Mouse (Mus musculus) limb, embryonic 14.5 days (tissue): Measurements from ENCODE around the gene Srms. TPM values are rescaled to one million over a fixed set of nuclear protein-coding genes. Genes with fewer than 3 reads are reported as not detected.
A peak's percentile ranks its signal among the peaks of the same experiment; 100 is the strongest.

Experiments used
- ATAC-seq: fragments of 200-750 bp; cut with Nextera tagmentation; 2 replicates; pipeline ENCODE4 v1.8.0; 2017; ENCODE audit warnings: low read depth, moderate number of reproducible peaks, moderate TSS enrichment; ENCODE audit not compliant: low FRiP score
- DNase-seq: peaks from one replicate; pipeline ENCODE4 v3.0.0-alpha.2; 2015; ENCODE audit warnings: low spot score
- H3K27ac ChIP-seq: fragments of 300-500 bp; sonication (generic); replicated peaks from 2 replicates; pipeline ENCODE4 v1.5.1; 2014; ENCODE audit warnings: low read depth, mild to moderate bottlenecking, low read length, moderate library complexity, mixed read lengths
- H3K27me3 ChIP-seq: fragments of 300-500 bp; sonication (generic); 2 replicates; pipeline ENCODE4 v1.6.1; 2014; ENCODE audit warnings: low read length, mixed read lengths; ENCODE audit not compliant: control insufficient read depth, insufficient read depth
- H3K36me3 ChIP-seq: fragments of 300-500 bp; sonication (generic); 2 replicates; pipeline ENCODE4 v1.6.1; 2014; ENCODE audit warnings: mild to moderate bottlenecking, low read length, moderate library complexity, mixed read lengths; ENCODE audit not compliant: control insufficient read depth, insufficient read depth
- H3K4me1 ChIP-seq: fragments of 300-500 bp; sonication (generic); 2 replicates; pipeline ENCODE4 v1.6.1; 2014; ENCODE audit warnings: antibody characterized with exemption, low read length, mixed read lengths; ENCODE audit not compliant: control insufficient read depth, insufficient read depth
- H3K4me2 ChIP-seq: fragments of 300-500 bp; sonication (generic); replicated peaks from 2 replicates; pipeline ENCODE4 v1.6.1; 2014; ENCODE audit warnings: low read depth, mild to moderate bottlenecking, low read length, moderate library complexity; ENCODE audit not compliant: severe bottlenecking
- H3K4me3 ChIP-seq: fragments of 300-500 bp; sonication (generic); replicated peaks from 2 replicates; pipeline ENCODE4 v1.5.1; 2014; ENCODE audit warnings: low read length
- H3K9ac ChIP-seq: fragments of 300-500 bp; sonication (generic); 2 replicates; pipeline ENCODE4 v1.6.1; 2014; ENCODE audit warnings: mild to moderate bottlenecking, low read depth, low read length, moderate library complexity; ENCODE audit not compliant: severe bottlenecking
- H3K9me3 ChIP-seq: fragments of 300-500 bp; sonication (generic); 2 replicates; pipeline ENCODE4 v1.6.1; 2016; ENCODE audit warnings: low read length; ENCODE audit not compliant: control insufficient read depth
- POLR2A ChIP-seq: fragments of 200-500 bp; IDR thresholded peaks from 2 replicates; pipeline ENCODE4 v1.8.0; 2012; ENCODE audit warnings: inconsistent platforms, mild to moderate bottlenecking, moderate library complexity, borderline replicate concordance; ENCODE audit not compliant: insufficient read depth, insufficient read length; ENCODE audit errors: extremely low read depth
- WGBS: fragments of 180-500 bp; shearing (Covaris S2); extraction: QIAGEN DNeasy Blood & Tissue Kit; methylation state at CpG from one replicate; pipeline ENCODE4 v1.1.7; 2014; 5-methylcytosine and 5-hydroxymethylcytosine counted together
- polyA plus RNA-seq, 2 experiments: library from polyadenylated mRNA; depleted of rRNA in 1 of 2; stranded (reverse) in 1 of 2; unstranded in 1 of 2; fragments of >200 nt; fragmentation: Nextera tagmentation in 1 of 2; extraction: Ambion mirVana in 1 of 2; gene quantifications; 2 replicates each; pipeline versions ENCODE4 v1.2.1 to v1.2.3; 2012 to 2014

Srms gene
- polyA plus RNA-seq, 2 experiments = 0.13 TPM; not detected in 1

DNA sequence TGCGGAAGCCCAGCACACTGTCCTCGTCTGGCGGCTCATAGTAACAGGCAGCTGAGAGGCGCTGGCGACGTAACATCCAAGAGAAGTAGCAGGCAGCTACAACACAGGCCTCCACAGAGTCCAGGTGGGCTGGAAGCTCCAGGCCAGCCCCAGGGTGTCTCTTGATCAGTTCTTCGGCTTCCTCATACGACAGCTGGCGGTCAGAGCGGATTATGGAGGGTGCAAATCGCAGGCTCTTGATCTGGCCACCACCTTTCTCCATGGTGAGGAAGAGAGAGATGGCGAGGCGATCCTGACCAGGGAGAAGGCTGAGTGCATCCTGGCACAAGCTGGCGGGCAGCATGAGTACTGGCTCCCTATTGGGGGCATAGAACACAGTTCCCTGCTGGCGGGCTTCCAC is 20.5 kb upstream of the Srms start:
- Histone ChIP-seq H3K27ac (no peak overlapping the region), H3K9ac (no peak overlapping the region), H3K9me3 (no peaks in the 10 kb centered on the region), H3K4me1 (no peaks in the 10 kb centered on the region), H3K4me3 (no peak overlapping the region), H3K36me3 (peaks cover 12% of the 10 kb centered on the region; the same call in 1 of the 2 replicates), H3K27me3 (no peaks in the 10 kb centered on the region), H3K4me2 (no peak overlapping the region)
- TF ChIP-seq POLR2A = no peak
- WGBS = 89% methylated on average over 15 of the region's 15 CpGs
- no peak for ATAC-seq
- no peak for DNase-seq

DNA sequence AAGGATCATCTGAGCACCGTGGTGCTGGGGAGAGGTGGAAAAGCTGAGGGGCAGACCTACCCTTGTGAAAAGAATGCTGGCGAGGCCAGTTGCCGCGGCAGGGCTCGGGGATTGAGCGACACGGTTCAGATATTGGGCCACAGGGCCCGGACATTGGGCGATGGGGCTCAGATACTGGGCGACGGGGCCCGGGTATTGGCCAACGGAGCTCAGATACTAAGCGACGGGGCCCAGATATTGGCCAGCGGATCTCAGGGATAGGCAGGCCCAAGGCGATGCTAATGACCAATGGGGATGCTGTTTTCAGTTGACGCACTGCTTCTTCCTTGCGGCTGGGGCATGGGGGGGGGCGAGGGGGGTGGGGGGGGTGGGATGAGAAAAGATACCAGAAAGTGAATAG is 18.2 kb upstream of the Srms start:
- no peak overlapping the region for H3K27ac ChIP-seq
- H3K4me1 ChIP-seq = 0 out of 2 replicates have a peak, but pooled peaks cover 2% of the 10 kb centered on the region
- H3K4me3 ChIP-seq = no peak overlapping the region
- no peaks in the 10 kb centered on the region for H3K27me3 ChIP-seq
- TF ChIP-seq POLR2A = no peak
- no peak for ATAC-seq
- H3K36me3 ChIP-seq = peaks cover 8% of the 10 kb centered on the region; the same call in 1 of the 2 replicates
- H3K9me3 ChIP-seq = no peaks in the 10 kb centered on the region
- DNase-seq = no peak
- H3K9ac ChIP-seq = no peak overlapping the region
- WGBS = 80% methylated on average over 20 of the region's 20 CpGs
- H3K4me2 ChIP-seq = no peak overlapping the region

DNA sequence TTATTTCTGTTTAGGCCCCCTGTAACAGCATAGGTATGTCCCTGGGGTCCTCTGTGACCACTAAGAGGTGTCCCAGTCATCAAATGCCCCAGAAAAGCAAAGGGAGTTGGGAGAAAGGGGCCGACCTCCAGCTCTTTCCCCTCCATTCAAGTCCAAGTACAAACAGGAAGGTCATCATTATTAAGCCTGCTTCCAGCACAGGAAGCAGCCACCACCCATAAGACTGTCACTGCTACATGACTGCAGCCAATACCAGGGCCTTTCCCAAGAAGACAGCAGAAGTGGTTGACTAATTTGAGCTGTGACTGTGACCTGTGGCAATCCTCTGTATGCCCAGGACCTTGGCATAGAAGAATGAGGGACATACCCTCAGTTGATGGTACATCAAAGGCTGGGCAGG is 15.3 kb upstream of the Srms start:
- H3K4me2 ChIP-seq = no peak overlapping the region
- H3K27ac ChIP-seq = no peak overlapping the region
- ATAC-seq (no peak), DNase-seq (no peak)
- no peak overlapping the region for H3K4me3 ChIP-seq
- no peaks in the 10 kb centered on the region for H3K9me3 ChIP-seq
- H3K27me3 ChIP-seq = no peaks in the 10 kb centered on the region
- H3K36me3 ChIP-seq = peaks cover 8% of the 10 kb centered on the region; the same call in 1 of the 2 replicates
- 0 out of 2 replicates have a peak, but pooled peaks cover 2% of the 10 kb centered on the region for H3K4me1 ChIP-seq
- 74% methylated on average over 1 of the region's 1 CpGs for WGBS
- TF ChIP-seq POLR2A = no peak
- no peak overlapping the region for H3K9ac ChIP-seq

DNA sequence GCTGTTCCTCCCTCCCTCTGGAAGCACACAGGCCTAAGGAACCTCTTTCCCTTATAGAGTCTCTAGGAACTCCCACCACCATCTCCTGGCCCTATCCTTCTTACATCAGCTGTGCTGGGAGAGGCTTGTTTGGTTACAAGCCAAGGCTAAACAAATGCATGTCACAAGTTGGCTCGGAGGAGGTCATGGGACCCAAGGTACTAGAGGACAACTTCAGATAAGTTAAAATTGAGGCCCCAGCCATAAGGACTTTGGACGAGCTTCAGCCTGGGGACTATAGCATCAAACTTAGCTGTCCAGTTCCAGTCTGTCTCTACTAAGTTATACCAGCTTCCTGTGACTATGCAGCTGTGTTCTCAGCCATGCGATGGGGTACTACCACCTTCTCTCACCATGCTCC is 14.1 kb upstream of the Srms start:
- ATAC-seq = no peak
- Histone ChIP-seq H3K36me3 (no peaks in the 10 kb centered on the region; the same call in 1 of the 2 replicates), H3K27ac (no peak overlapping the region), H3K4me2 (no peak overlapping the region), H3K27me3 (no peaks in the 10 kb centered on the region), H3K4me1 (0 out of 2 replicates have a peak, but pooled peaks cover 2% of the 10 kb centered on the region), H3K9ac (no peak overlapping the region), H3K9me3 (no peaks in the 10 kb centered on the region), H3K4me3 (no peak overlapping the region)
- 88% methylated on average over 3 of the region's 3 CpGs for WGBS
- TF ChIP-seq POLR2A = no peak
- no peak for DNase-seq

DNA sequence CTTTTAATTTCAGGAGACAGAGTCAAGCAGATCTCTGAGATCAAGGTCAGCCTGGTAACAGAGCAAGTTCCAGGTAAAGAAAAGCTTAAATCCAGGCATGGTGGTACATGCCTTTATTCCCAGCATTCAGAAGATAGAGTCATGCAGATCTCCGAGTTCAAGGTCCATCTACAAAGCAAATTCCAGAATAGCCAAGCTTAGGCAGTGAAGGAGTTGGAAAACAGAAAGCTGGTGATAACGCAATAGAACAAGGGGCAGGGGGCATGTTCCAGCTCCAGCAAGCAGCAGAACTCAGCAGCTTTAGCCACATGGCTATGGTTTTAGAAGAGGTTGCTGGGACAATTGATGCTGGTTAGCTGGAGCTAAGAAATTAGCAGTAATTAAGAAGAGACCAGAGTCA is 12.0 kb upstream of the Srms start:
- no peaks in the 10 kb centered on the region for H3K9me3 ChIP-seq
- H3K4me3 ChIP-seq = no peak overlapping the region
- H3K9ac ChIP-seq = no peak overlapping the region
- H3K4me2 ChIP-seq = no peak overlapping the region
- H3K27me3 ChIP-seq = no peaks in the 10 kb centered on the region
- no peaks in the 10 kb centered on the region for H3K36me3 ChIP-seq
- peaks cover 9% of the 10 kb centered on the region for H3K4me1 ChIP-seq
- no peak overlapping the region for H3K27ac ChIP-seq
- no peak for ATAC-seq
- WGBS = 80% methylated on average over 2 of the region's 2 CpGs
- DNase-seq = no peak
- TF ChIP-seq POLR2A = no peak

DNA sequence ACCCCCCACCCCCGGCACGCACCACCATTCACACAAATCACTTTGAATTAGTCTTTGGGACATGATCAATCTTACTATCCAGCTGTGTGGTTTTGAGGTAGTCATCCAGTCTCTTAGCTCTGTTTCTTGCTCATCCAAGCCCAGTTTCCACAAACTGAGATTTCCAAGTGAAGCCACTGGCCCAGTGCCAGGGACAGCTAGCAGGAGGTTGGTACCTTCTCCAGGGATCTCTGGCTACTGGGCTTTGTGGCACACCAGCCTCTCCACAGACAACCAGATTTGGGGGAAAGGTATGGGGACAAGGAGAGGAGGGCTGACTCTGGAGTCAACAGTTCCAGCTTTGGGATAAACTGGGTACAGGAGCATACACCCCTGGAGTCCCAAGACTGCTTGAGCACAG is 7.4 kb upstream of the Srms start:
- Histone ChIP-seq H3K9ac (peak overlapping the region; percentile 36; the same call in 1 of the 2 replicates), H3K4me1 (peaks cover 16% of the 10 kb centered on the region), H3K36me3 (no peaks in the 10 kb centered on the region), H3K4me3 (peak overlapping the region; percentile 28), H3K9me3 (no peaks in the 10 kb centered on the region), H3K27ac (0 out of 2 replicates have a peak overlapping the region, but pooled peaks have one; percentile 48), H3K27me3 (no peaks in the 10 kb centered on the region), H3K4me2 (peak overlapping the region; percentile 59)
- no peak for TF ChIP-seq POLR2A
- WGBS = 23% methylated on average over 2 of the region's 2 CpGs
- DNase-seq (no peak), ATAC-seq (no peak)
